ENCODE assay signal across 30 mouse cellular contexts in genomic region chr6:5357873-5358272, GRCm38 (mm10). TPM values are rescaled to one million over a fixed set of nuclear protein-coding genes. Genes with fewer than 3 reads are reported as not detected.
"Had no signal": no experiment of that assay in that cellular context is flagged by ENCODE, and none has a peak within 500 bp of the region (broad histone marks: within the 10 kb centered on the region; RNA-seq: fewer than 3 reads in every experiment).

No protein-coding gene starts in this region.

- H3K4me3 ChIP-seq: gastrocnemius, adult 2 months; heart, adult 2 months; heart, embryonic 13.5 days; heart, embryonic 15.5 days; hindbrain, embryonic 10.5 days; hindbrain, embryonic 12.5 days; kidney, embryonic 15.5 days; limb, embryonic 13.5 days; limb, embryonic 15.5 days; liver, embryonic 12.5 days had no signal

- H3K27me3 ChIP-seq: heart, embryonic 13.5 days; heart, embryonic 15.5 days; hindbrain, embryonic 12.5 days; kidney, embryonic 15.5 days; limb, embryonic 13.5 days; limb, embryonic 15.5 days; liver, embryonic 12.5 days had no signal

- H3K9ac ChIP-seq: forebrain, postnatal 0 days; heart, embryonic 13.5 days; heart, embryonic 15.5 days; hindbrain, embryonic 12.5 days; hindbrain, embryonic 14.5 days; kidney, embryonic 15.5 days; limb, embryonic 13.5 days; limb, embryonic 15.5 days; liver, embryonic 12.5 days; liver, embryonic 14.5 days had no signal

- DNase-seq: forebrain, postnatal 0 days; gastrocnemius, adult 2 months; gastrocnemius, postnatal 10 days; gastrocnemius, postnatal 25 days; heart, adult 2 months; heart, postnatal 14 days; heart, postnatal 36 days; kidney, adult 11 months; kidney, adult 2 months; kidney, adult 9 months; kidney, postnatal 14 days; kidney, postnatal 36 days; layer of hippocampus, adult 9-11 months; layer of hippocampus, postnatal 36 days; left cerebral cortex, postnatal 4 days had no signal

- ATAC-seq: forebrain, postnatal 0 days; hindbrain, embryonic 16.5 days; inflammation-experienced regulatory T-cells, adult 6 months; liver, embryonic 12.5 days had no signal

- H3K4me2 ChIP-seq: heart, embryonic 11.5 days; heart, embryonic 13.5 days; heart, embryonic 15.5 days; hindbrain, embryonic 12.5 days; hindbrain, embryonic 14.5 days; kidney, embryonic 15.5 days; limb, embryonic 13.5 days; limb, embryonic 15.5 days; liver, embryonic 12.5 days had no signal

- H3K9me3 ChIP-seq: heart, embryonic 13.5 days; heart, embryonic 15.5 days; hindbrain, embryonic 10.5 days; hindbrain, embryonic 12.5 days; kidney, embryonic 15.5 days; limb, embryonic 13.5 days; limb, embryonic 15.5 days; liver, embryonic 12.5 days had no signal

- H3K4me1 ChIP-seq: heart, embryonic 13.5 days; heart, embryonic 15.5 days; hindbrain, embryonic 12.5 days; kidney, embryonic 15.5 days; limb, embryonic 13.5 days; limb, embryonic 15.5 days had no signal

- H3K27ac ChIP-seq: gastrocnemius, adult 2 months; heart, adult 2 months; heart, embryonic 13.5 days; heart, embryonic 15.5 days; hindbrain, embryonic 10.5 days; hindbrain, embryonic 12.5 days; hindbrain, embryonic 14.5 days; kidney, embryonic 15.5 days; kidney, postnatal 0 days; limb, embryonic 13.5 days; limb, embryonic 15.5 days; liver, embryonic 12.5 days; liver, embryonic 14.5 days had no signal

- H3K36me3 ChIP-seq: heart, embryonic 13.5 days; heart, embryonic 15.5 days; hindbrain, embryonic 10.5 days; hindbrain, embryonic 12.5 days; kidney, embryonic 15.5 days; limb, embryonic 13.5 days; limb, embryonic 15.5 days; liver, embryonic 12.5 days had no signal

RNA-seq across cellular contexts. Expression of gene Asb4, which starts 25.3 kb away (rescaled TPM):
- total RNA-seq: granulocyte monocyte progenitor cell, adult 5-6 weeks had no signal
